Mouse (Mus musculus) kidney, postnatal 0 days (tissue): ENCODE results near the gene Dip2b. TPM values are rescaled to one million over a fixed set of nuclear protein-coding genes. Genes with fewer than 3 reads are reported as not detected.

ENCODE experiments used
- ATAC-seq: fragments of 200-750 bp; cut with Nextera tagmentation; replicated peaks from 2 replicates; pipeline ENCODE4 v1.8.0; 2017; ENCODE audit warnings: low read depth, moderate number of reproducible peaks, moderate TSS enrichment, moderate library complexity; ENCODE audit not compliant: low FRiP score
- DNase-seq: peaks from one replicate; pipeline ENCODE4 v3.0.0-alpha.2; 2016; ENCODE audit warnings: low spot score
- H3K27ac ChIP-seq: fragments of 300-500 bp; sonication (generic); 2 replicates; pipeline ENCODE4 v1.5.1; 2014; ENCODE audit warnings: mild to moderate bottlenecking
- H3K27me3 ChIP-seq: fragments of 300-500 bp; sonication (generic); 2 replicates; pipeline ENCODE4 v1.6.1; 2014; ENCODE audit warnings: low read length, mixed read lengths; ENCODE audit not compliant: insufficient read depth
- H3K36me3 ChIP-seq: fragments of 300-500 bp; sonication (generic); 2 replicates; pipeline ENCODE4 v1.6.1; 2014; ENCODE audit warnings: low read length, mixed read lengths; ENCODE audit not compliant: insufficient read depth
- H3K4me1 ChIP-seq: fragments of 300-500 bp; sonication (generic); replicated peaks from 2 replicates; pipeline ENCODE4 v1.6.1; 2014; ENCODE audit warnings: antibody characterized with exemption, low read length, mixed read lengths; ENCODE audit not compliant: insufficient read depth
- H3K4me2 ChIP-seq: fragments of 300-500 bp; sonication (generic); 2 replicates; pipeline ENCODE4 v1.6.1; 2014; ENCODE audit warnings: mild to moderate bottlenecking, low read length, moderate library complexity, mixed read lengths
- H3K4me3 ChIP-seq: fragments of 300-500 bp; sonication (generic); replicated peaks from 2 replicates; pipeline ENCODE4 v1.5.1; 2014; ENCODE audit warnings: low read depth, low read length
- H3K9ac ChIP-seq: fragments of 300-500 bp; sonication (generic); 2 replicates; pipeline ENCODE4 v1.6.1; 2014; ENCODE audit warnings: low read depth, low read length
- H3K9me3 ChIP-seq: fragments of 300-500 bp; sonication (generic); replicated peaks from 2 replicates; pipeline ENCODE4 v1.6.1; 2016; ENCODE audit warnings: low read length, inconsistent platforms, mixed read lengths
- CTCF ChIP-seq: IDR thresholded peaks from 2 replicates; pipeline ENCODE4 v1.5.1; 2016; ENCODE audit warnings: antibody characterized with exemption, low read depth, mild to moderate bottlenecking, moderate library complexity
- WGBS: fragments of 180-500 bp; shearing (Covaris S2); extraction: QIAGEN DNeasy Blood & Tissue Kit; methylation state at CpG from one replicate; pipeline ENCODE4 v1.1.7; 2014; 5-methylcytosine and 5-hydroxymethylcytosine counted together
- polyA plus RNA-seq: library from polyadenylated mRNA; unstranded; fragments of >200 nt; fragmentation: Nextera tagmentation; extraction: Ambion mirVana; gene quantifications from 2 replicates; pipeline ENCODE4 v1.2.1, GENCODE M21; 2015

Gene Dip2b
- polyA plus RNA-seq, 1 experiment from 2014 or later = 4.9 TPM

GRCm38 (mm10) chr15:100188542-100188941, 150.1 kb downstream of the Dip2b start:
- Histone ChIP-seq H3K4me3 (no peak overlapping the region), H3K9ac (no peak overlapping the region), H3K9me3 (no peaks in the 10 kb centered on the region), H3K27ac (0 out of 2 replicates have a peak overlapping the region, but pooled peaks have one; percentile 0), H3K4me1 (no peaks in the 10 kb centered on the region), H3K4me2 (no peak overlapping the region), H3K27me3 (no peaks in the 10 kb centered on the region), H3K36me3 (peaks cover 54% of the 10 kb centered on the region)
- no peak for DNase-seq
- peak; percentile 46; the same call in 1 of the 2 replicates for TF ChIP-seq CTCF
- ATAC-seq = no peak
- WGBS = 75% methylated on average over 5 of the region's 5 CpGs

DNA sequence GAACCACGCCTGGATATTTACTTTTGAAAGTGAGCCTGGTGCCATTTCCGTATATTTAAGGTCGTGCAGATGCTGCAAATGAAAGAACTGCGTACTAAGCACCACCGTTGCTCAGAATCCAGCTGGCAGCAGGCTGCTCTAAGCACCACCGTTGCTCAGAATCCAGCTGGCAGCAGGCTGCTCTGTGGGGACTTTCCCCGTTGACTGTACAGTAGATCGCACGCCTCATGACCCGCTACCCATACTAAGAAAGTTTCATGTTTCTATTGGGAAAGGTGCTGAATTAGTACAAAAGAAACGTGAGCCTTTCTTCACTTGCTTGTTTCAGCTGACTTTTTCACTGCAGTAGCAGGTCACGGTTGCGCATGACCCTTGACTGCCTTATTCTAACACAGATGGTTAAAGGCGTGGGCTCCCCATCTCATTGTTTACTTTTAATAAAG, 150.5 kb downstream of the Dip2b start:
- no peaks in the 10 kb centered on the region for H3K27me3 ChIP-seq
- no peak overlapping the region for H3K4me3 ChIP-seq
- no peak overlapping the region for H3K4me2 ChIP-seq
- no peaks in the 10 kb centered on the region for H3K4me1 ChIP-seq
- H3K36me3 ChIP-seq = peaks cover 59% of the 10 kb centered on the region
- H3K9me3 ChIP-seq = no peaks in the 10 kb centered on the region
- ATAC-seq (no peak), DNase-seq (peak; percentile 28)
- no peak for TF ChIP-seq CTCF
- no peak overlapping the region for H3K9ac ChIP-seq
- 0 out of 2 replicates have a peak overlapping the region, but pooled peaks have one; percentile 0 for H3K27ac ChIP-seq
- 51% methylated on average over 14 of the region's 14 CpGs for WGBS

DNA sequence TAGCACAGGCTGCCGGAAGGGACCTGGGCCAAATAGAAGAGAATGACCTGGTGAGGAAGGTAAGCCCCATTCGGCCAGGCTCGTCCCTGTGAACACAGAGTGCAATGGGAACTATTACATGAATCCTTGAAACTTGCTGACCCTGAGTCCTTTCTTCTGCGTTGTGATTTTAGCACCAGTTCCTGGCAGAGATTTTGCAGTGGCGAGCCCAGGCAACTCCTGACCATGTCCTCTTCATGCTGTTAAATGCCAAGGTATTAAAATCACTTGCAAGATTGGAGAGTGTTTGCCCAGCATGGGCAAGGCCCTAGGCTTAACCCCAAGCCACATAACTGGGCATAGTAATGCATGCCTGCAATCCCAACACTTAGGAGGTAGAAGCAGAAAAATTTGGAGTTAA, 151.6 kb downstream of the Dip2b start:
- no peak overlapping the region for H3K4me3 ChIP-seq

DNA sequence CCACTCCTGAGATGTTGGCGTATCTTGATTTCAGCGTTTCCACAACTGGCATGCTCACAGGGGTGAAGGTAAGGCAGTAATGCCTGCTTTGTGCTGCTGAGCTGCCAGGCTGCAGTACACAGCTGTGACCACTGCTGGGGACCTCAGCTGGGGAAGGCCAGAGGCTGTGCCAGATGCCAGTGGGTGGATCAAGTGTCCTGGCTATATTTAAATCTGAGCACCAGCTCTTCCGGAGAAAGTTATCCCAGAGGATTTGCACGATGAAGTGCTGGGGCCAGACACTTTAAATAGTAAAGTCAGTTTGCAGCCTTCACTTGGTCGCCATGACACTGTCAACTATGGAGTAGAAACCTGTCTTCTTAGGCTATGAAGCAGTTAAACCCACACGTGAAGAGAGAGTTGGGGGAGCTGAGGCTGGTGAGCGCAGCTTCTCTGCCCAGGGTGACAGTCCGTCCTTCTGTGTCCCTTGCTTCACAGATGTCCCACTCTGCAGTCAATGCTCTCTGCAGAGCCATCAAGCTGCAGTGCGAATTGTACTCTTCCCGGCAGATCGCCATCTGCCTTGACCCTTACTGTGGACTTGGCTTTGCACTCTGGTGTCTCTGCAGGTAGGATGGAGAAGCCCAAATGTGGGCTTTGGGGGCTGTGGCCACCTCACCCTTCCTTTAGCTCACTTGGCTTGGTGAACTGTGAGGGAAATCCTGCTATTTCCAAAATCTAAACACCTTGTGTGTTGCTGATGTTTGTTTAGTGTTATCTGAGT, 160.7 kb downstream of the Dip2b start:
- no peak overlapping the region for H3K9ac ChIP-seq
- H3K4me1 ChIP-seq = no peaks in the 10 kb centered on the region
- DNase-seq (peak; percentile 23), ATAC-seq (no peak)
- H3K4me3 ChIP-seq = no peak overlapping the region
- no peaks in the 10 kb centered on the region for H3K27me3 ChIP-seq
- H3K36me3 ChIP-seq = peaks cover 32% of the 10 kb centered on the region
- TF ChIP-seq CTCF = peak; percentile 30; the same call in 1 of the 2 replicates
- no peak overlapping the region for H3K4me2 ChIP-seq
- H3K9me3 ChIP-seq = no peaks in the 10 kb centered on the region
- WGBS = 80% methylated on average over 11 of the region's 11 CpGs
- no peak overlapping the region for H3K27ac ChIP-seq

More for the DNA sequence above, 151.6 kb downstream of the Dip2b start:
- Histone ChIP-seq H3K27ac (no peak overlapping the region), H3K4me2 (no peak overlapping the region), H3K4me1 (no peaks in the 10 kb centered on the region), H3K36me3 (peaks cover 61% of the 10 kb centered on the region), H3K9me3 (no peaks in the 10 kb centered on the region), H3K27me3 (no peaks in the 10 kb centered on the region), H3K9ac (no peak overlapping the region)
- TF ChIP-seq CTCF = no peak
- no peak for DNase-seq
- WGBS = 87% methylated on average over 5 of the region's 5 CpGs
- ATAC-seq = no peak

DNA sequence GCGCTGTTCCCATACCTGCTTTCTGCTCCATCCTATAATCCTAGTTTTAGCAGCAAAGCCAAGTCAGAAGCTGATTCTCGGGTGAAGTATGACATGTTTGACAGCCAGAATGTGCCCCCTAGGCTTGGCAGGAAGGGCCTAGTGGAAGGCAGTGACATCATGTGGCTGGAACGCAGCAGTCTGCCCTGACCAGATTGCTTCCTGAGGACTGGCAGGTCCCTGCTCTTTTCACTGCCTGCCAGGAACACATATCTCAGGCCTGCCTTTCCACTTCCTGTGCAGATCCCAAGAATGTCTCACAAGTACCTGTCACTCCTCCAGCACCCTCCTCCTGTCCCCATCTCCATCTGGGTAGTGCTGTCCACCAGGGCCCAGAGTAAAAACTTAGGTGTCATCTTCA, 161.3 kb downstream of the Dip2b start:
- Histone ChIP-seq H3K27me3 (no peaks in the 10 kb centered on the region), H3K4me3 (no peak overlapping the region), H3K27ac (no peak overlapping the region), H3K9ac (no peak overlapping the region), H3K9me3 (no peaks in the 10 kb centered on the region), H3K36me3 (peaks cover 32% of the 10 kb centered on the region), H3K4me2 (no peak overlapping the region), H3K4me1 (no peaks in the 10 kb centered on the region)
- 69% methylated on average over 3 of the region's 3 CpGs for WGBS
- ATAC-seq (no peak), DNase-seq (no peak)
- TF ChIP-seq CTCF = no peak

DNA sequence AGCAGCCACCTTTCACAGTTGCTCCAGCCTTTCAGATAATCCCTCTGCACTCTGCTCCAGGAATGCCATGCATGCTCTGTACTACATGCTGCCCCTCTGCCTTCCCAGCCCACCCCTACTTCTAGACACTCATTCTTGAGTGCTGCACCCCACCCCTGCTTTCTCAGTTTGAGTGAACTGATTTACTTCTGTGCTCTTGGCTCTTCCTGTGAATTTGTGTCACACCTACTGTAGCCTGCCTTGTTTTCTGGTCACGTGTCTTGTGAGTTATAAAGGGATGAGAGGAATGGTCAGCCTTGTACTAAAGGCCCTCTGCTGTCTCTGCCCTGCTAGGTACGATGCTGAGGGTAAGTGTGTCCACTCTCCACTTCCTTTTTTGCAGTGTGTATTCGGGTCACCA, 163.3 kb downstream of the Dip2b start:
- peaks cover 37% of the 10 kb centered on the region for H3K36me3 ChIP-seq
- ATAC-seq (no peak), DNase-seq (no peak)
- H3K4me1 ChIP-seq = no peaks in the 10 kb centered on the region
- H3K9me3 ChIP-seq = no peaks in the 10 kb centered on the region
- no peak overlapping the region for H3K27ac ChIP-seq
- no peak overlapping the region for H3K4me2 ChIP-seq
- no peak overlapping the region for H3K4me3 ChIP-seq
- no peak for TF ChIP-seq CTCF
- H3K9ac ChIP-seq = no peak overlapping the region
- WGBS = 82% methylated on average over 3 of the region's 3 CpGs
- no peaks in the 10 kb centered on the region for H3K27me3 ChIP-seq
